Mouse (Mus musculus) embryonic facial prominence, embryonic 10.5 days (tissue): ENCODE measurements around the gene Meis2. TPM values are rescaled to one million over a fixed set of nuclear protein-coding genes. Genes with fewer than 3 reads are reported as not detected.

Experiments used
- DNase-seq: peaks from one replicate; pipeline ENCODE4 v3.0.0-alpha.2; 2017; ENCODE audit warnings: low spot score
- H3K27ac ChIP-seq: fragments of 300-500 bp; sonication (generic); replicated peaks from 2 replicates; pipeline ENCODE4 v1.5.1; 2016; ENCODE audit warnings: mild to moderate bottlenecking
- H3K27me3 ChIP-seq: fragments of 300-500 bp; sonication (generic); replicated peaks from 2 replicates; pipeline ENCODE4 v1.6.1; 2016; ENCODE audit warnings: low read depth, mild to moderate bottlenecking; ENCODE audit not compliant: poor library complexity, severe bottlenecking
- H3K36me3 ChIP-seq: fragments of 300-500 bp; sonication (generic); replicated peaks from 2 replicates; pipeline ENCODE4 v1.6.1; 2016; ENCODE audit warnings: mild to moderate bottlenecking, moderate library complexity
- H3K4me1 ChIP-seq: fragments of 300-500 bp; sonication (generic); 2 replicates; pipeline ENCODE4 v1.6.1; 2016
- H3K4me3 ChIP-seq: fragments of 300-500 bp; sonication (generic); 2 replicates; pipeline ENCODE4 v1.5.1; 2016; ENCODE audit warnings: mild to moderate bottlenecking, moderate library complexity
- H3K9me3 ChIP-seq: fragments of 300-500 bp; sonication (generic); 2 replicates; pipeline ENCODE4 v1.6.1; 2016; ENCODE audit warnings: mild to moderate bottlenecking
- WGBS: fragments of 180-500 bp; shearing (Covaris S2); methylation state at CpG from one replicate; pipeline ENCODE4 v1.1.7; 2016; 5-methylcytosine and 5-hydroxymethylcytosine counted together
- polyA plus RNA-seq: library from polyadenylated mRNA; unstranded; fragments of >200 nt; fragmentation: Nextera tagmentation; extraction: Ambion mirVana; gene quantifications from 2 replicates; pipeline ENCODE4 v1.2.1, GENCODE M21; 2016

The Meis2 gene
- polyA plus RNA-seq, 1 experiment from 2014 or later: 67.0 TPM

DNA sequence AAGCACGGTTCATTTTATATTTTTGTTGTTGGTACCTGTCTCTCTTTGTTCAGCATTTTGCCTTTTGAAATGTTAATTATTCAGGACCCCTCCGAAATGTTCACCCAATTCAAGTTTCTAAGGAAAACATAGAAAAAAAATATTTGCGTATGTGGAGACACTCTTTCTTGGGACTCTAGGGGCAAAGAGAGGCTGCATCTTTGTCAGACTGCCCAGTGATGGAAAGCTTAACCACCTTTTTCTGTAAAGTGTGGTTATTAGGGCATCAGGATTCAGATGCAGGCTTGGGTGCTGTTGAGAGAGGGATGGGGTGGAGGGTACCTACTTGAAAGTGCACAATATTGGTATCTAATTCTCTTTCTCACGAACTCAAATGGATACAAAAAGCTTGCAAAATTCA lies 212.4 kb downstream of the Meis2 start:
- H3K4me3 ChIP-seq: peak overlapping the region; percentile 52
- H3K27me3 ChIP-seq: peaks cover 78% of the 10 kb centered on the region
- peak overlapping the region; percentile 24; the same call in 1 of the 2 replicates for H3K27ac ChIP-seq
- H3K36me3 ChIP-seq: no peaks in the 10 kb centered on the region
- peaks cover 82% of the 10 kb centered on the region for H3K4me1 ChIP-seq
- WGBS: 4% methylated on average over 4 of the region's 4 CpGs
- DNase-seq: no peak
- no peaks in the 10 kb centered on the region for H3K9me3 ChIP-seq

GRCm38 (mm10) chr2:115852615-115853014 lies 213.0 kb downstream of the Meis2 start:
- Histone ChIP-seq H3K27ac (peak overlapping the region; percentile 76), H3K4me1 (peaks cover 76% of the 10 kb centered on the region), H3K27me3 (peaks cover 72% of the 10 kb centered on the region), H3K9me3 (no peaks in the 10 kb centered on the region), H3K36me3 (no peaks in the 10 kb centered on the region), H3K4me3 (peak overlapping the region; percentile 52)
- peak; percentile 76 for DNase-seq
- WGBS: under 1% methylated on average over 22 of the region's 22 CpGs

GRCm38 (mm10) chr2:115852109-115852508 lies 213.5 kb downstream of the Meis2 start:
- Histone ChIP-seq H3K9me3 (no peaks in the 10 kb centered on the region), H3K4me1 (peaks cover 71% of the 10 kb centered on the region), H3K27me3 (peaks cover 67% of the 10 kb centered on the region), H3K36me3 (no peaks in the 10 kb centered on the region), H3K27ac (no peak overlapping the region), H3K4me3 (peak overlapping the region; percentile 52)
- DNase-seq: no peak
- WGBS: 14% methylated on average over 11 of the region's 11 CpGs

GRCm38 (mm10) chr2:115850961-115851360 lies 214.7 kb downstream of the Meis2 start:
- no peak overlapping the region for H3K27ac ChIP-seq
- H3K36me3 ChIP-seq: no peaks in the 10 kb centered on the region
- H3K4me3 ChIP-seq: no peak overlapping the region
- H3K9me3 ChIP-seq: no peaks in the 10 kb centered on the region
- H3K27me3 ChIP-seq: peaks cover 65% of the 10 kb centered on the region
- DNase-seq: no peak
- WGBS: 88% methylated on average over 4 of the region's 4 CpGs
- peaks cover 64% of the 10 kb centered on the region for H3K4me1 ChIP-seq

- no peak for DNase-seq
- H3K4me3 ChIP-seq: no peak overlapping the region
- H3K4me1 ChIP-seq: no peaks in the 10 kb centered on the region
- H3K27ac ChIP-seq: no peak overlapping the region
- H3K9me3 ChIP-seq: no peaks in the 10 kb centered on the region
- no peaks in the 10 kb centered on the region for H3K36me3 ChIP-seq
- H3K27me3 ChIP-seq: no peaks in the 10 kb centered on the region
These were observed 222.8 kb downstream of the Meis2 start for GRCm38 (mm10) chr2:115842821-115843220.

DNA sequence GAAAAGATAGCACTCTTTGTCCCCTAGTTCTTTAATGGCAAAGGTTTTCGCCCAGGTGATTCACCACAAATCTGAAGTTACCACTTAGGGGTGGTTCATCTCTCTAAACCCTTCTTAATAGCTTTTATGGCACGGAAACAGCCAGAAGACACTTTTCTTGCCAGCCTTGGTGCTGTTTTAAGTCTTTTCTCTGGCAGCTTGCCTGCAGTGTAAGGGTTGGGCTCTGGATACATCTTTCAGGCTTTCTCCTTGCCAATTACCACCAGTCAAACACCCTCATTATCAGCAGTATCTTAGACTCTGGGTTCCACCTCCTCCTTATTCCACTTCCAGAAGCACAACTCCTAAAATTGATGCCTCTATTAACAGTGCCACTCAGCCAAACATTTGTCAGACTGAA lies 229.6 kb downstream of the Meis2 start:
- no peaks in the 10 kb centered on the region for H3K36me3 ChIP-seq
- H3K9me3 ChIP-seq: no peaks in the 10 kb centered on the region
- no peaks in the 10 kb centered on the region for H3K27me3 ChIP-seq
- no peak overlapping the region for H3K4me3 ChIP-seq
- 80% methylated on average over 2 of the region's 2 CpGs for WGBS
- no peaks in the 10 kb centered on the region for H3K4me1 ChIP-seq
- no peak overlapping the region for H3K27ac ChIP-seq
- DNase-seq: no peak

- H3K27me3 ChIP-seq: no peaks in the 10 kb centered on the region
- H3K36me3 ChIP-seq: no peaks in the 10 kb centered on the region
- H3K9me3 ChIP-seq: no peaks in the 10 kb centered on the region
- 96% methylated on average over 5 of the region's 5 CpGs for WGBS
- no peak overlapping the region for H3K27ac ChIP-seq
- no peaks in the 10 kb centered on the region for H3K4me1 ChIP-seq
- no peak for DNase-seq
- no peak overlapping the region for H3K4me3 ChIP-seq
These were observed 243.3 kb downstream of the Meis2 start for GRCm38 (mm10) chr2:115822361-115822760.

GRCm38 (mm10) chr2:115817959-115818358 lies 247.7 kb downstream of the Meis2 start:
- DNase-seq: no peak
- Histone ChIP-seq H3K9me3 (no peaks in the 10 kb centered on the region), H3K27ac (no peak overlapping the region), H3K36me3 (no peaks in the 10 kb centered on the region), H3K4me3 (no peak overlapping the region), H3K4me1 (peaks cover 14% of the 10 kb centered on the region), H3K27me3 (no peaks in the 10 kb centered on the region; the same call in 1 of the 2 replicates)
- whole genome bisulfite sequencing: 82% methylated on average over 6 of the region's 6 CpGs

- 79% methylated on average over 6 of the region's 6 CpGs for WGBS
- H3K4me1 ChIP-seq: peaks cover 19% of the 10 kb centered on the region
- H3K4me3 ChIP-seq: no peak overlapping the region; the same call in 1 of the 2 replicates
- no peaks in the 10 kb centered on the region; the same call in 1 of the 2 replicates for H3K27me3 ChIP-seq
- H3K27ac ChIP-seq: no peak overlapping the region
- no peaks in the 10 kb centered on the region for H3K36me3 ChIP-seq
- H3K9me3 ChIP-seq: no peaks in the 10 kb centered on the region
- no peak for DNase-seq
These were observed 251.9 kb downstream of the Meis2 start for GRCm38 (mm10) chr2:115813721-115814120.

DNA sequence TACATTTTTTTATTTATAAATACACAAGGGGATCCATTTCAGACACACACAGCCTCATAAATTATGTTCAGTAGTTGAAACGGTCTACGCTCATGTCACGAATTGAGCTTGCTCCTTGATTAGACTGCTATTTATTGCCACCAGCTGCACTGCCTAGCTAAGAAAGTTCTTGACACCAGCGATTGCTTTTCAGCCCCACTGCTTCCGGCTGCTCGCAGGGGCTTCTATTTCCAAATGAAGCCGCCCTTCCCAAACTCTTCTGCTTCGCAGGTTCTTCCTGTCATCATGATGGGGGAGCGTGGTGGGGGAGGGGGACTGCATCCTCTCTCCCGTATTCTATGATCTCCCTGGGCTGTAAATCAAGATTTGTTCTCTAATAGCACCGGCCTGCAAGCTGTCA lies 252.3 kb downstream of the Meis2 start:
- no peaks in the 10 kb centered on the region for H3K36me3 ChIP-seq
- H3K27ac ChIP-seq: no peak overlapping the region
- WGBS: 52% methylated on average over 11 of the region's 11 CpGs
- peaks cover 19% of the 10 kb centered on the region for H3K4me1 ChIP-seq
- H3K4me3 ChIP-seq: no peak overlapping the region; the same call in 1 of the 2 replicates
- peak; percentile 31 for DNase-seq
- no peaks in the 10 kb centered on the region; the same call in 1 of the 2 replicates for H3K27me3 ChIP-seq
- H3K9me3 ChIP-seq: no peaks in the 10 kb centered on the region
